Mouse (Mus musculus) lung, postnatal 0 days (tissue): Measurements from ENCODE around the gene Mfsd6. TPM values are rescaled to one million over a fixed set of nuclear protein-coding genes. Genes with fewer than 3 reads are reported as not detected.
A peak's percentile ranks its signal among the peaks of the same experiment; 100 is the strongest.

Experiments used
- ATAC-seq: fragments of 200-750 bp; cut with Nextera tagmentation; 2 replicates; pipeline ENCODE4 v1.8.0; 2017; ENCODE audit warnings: moderate library complexity
- DNase-seq: peaks from one replicate; pipeline ENCODE4 v3.0.0-alpha.2; 2016; ENCODE audit warnings: low spot score
- H3K27ac ChIP-seq: fragments of 300-500 bp; sonication (generic); 2 replicates; pipeline ENCODE4 v1.5.1; 2014; ENCODE audit warnings: antibody characterized with exemption, mild to moderate bottlenecking, low read length, mixed read lengths
- H3K27me3 ChIP-seq: fragments of 300-500 bp; sonication (generic); replicated peaks from 2 replicates; pipeline ENCODE4 v1.6.1; 2014; ENCODE audit warnings: low read length, mixed read lengths; ENCODE audit not compliant: insufficient read depth
- H3K36me3 ChIP-seq: fragments of 300-500 bp; sonication (generic); 2 replicates; pipeline ENCODE4 v1.6.1; 2014; ENCODE audit warnings: low read length, mixed read lengths; ENCODE audit not compliant: insufficient read depth
- H3K4me1 ChIP-seq: fragments of 300-500 bp; sonication (generic); 2 replicates; pipeline ENCODE4 v1.6.1; 2014; ENCODE audit warnings: antibody characterized with exemption, low read depth, low read length, mixed read lengths; ENCODE audit not compliant: insufficient read depth
- H3K4me2 ChIP-seq: fragments of 300-500 bp; sonication (generic); replicated peaks from 2 replicates; pipeline ENCODE4 v1.6.1; 2014; ENCODE audit warnings: low read depth, mild to moderate bottlenecking, low read length, moderate library complexity, mixed read lengths
- H3K4me3 ChIP-seq: fragments of 300-500 bp; sonication (generic); 2 replicates; pipeline ENCODE4 v1.5.1; 2014; ENCODE audit warnings: low read depth, low read length
- H3K9ac ChIP-seq: fragments of 300-500 bp; sonication (generic); replicated peaks from 2 replicates; pipeline ENCODE4 v1.6.1; 2014; ENCODE audit warnings: low read depth, mild to moderate bottlenecking
- H3K9me3 ChIP-seq: fragments of 300-500 bp; sonication (generic); 2 replicates; pipeline ENCODE4 v1.6.1; 2016; ENCODE audit warnings: low read length, mixed read lengths
- CTCF ChIP-seq: IDR thresholded peaks from 2 replicates; pipeline ENCODE4 v1.5.1; 2016; ENCODE audit warnings: antibody characterized with exemption, mild to moderate bottlenecking
- EP300 ChIP-seq: IDR thresholded peaks from 2 replicates; pipeline ENCODE4 v1.6.1; 2016; ENCODE audit warnings: antibody characterized with exemption, mild to moderate bottlenecking, control low read depth
- WGBS: fragments of 180-500 bp; shearing (Covaris S2); extraction: QIAGEN DNeasy Blood & Tissue Kit; methylation state at CpG from one replicate; pipeline ENCODE4 v1.1.7; 2014; 5-methylcytosine and 5-hydroxymethylcytosine counted together
- polyA plus RNA-seq: library from polyadenylated mRNA; unstranded; fragments of >200 nt; fragmentation: Nextera tagmentation; extraction: Ambion mirVana; gene quantifications from 2 replicates; pipeline ENCODE4 v1.2.1, GENCODE M21; 2015

Gene Mfsd6
- polyA plus RNA-seq, 1 experiment from 2014 or later, result 4.2 TPM

DNA sequence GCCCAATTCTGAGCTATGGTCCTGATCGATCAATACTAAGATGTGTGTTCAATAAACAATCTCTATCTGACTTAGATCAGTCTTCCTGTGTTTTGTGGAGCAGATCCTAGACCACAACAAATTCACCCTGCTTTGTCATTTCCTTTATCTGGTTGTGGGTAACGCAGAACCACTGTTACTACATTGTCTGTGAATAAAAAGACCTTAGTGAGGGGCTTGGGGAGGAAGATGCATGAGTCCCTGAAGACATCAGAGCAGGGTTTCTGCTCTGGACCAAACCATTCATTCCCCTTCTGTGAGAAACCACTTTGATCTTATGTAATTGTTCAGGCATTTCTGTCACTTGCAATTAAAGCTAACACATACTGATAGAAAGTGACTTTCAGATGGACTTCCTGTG lies 26.6 kb upstream of the Mfsd6 start:
- no peak overlapping the region for H3K4me2 ChIP-seq
- no peak overlapping the region for H3K9ac ChIP-seq
- no peak overlapping the region for H3K27ac ChIP-seq
- H3K4me3 ChIP-seq, result no peak overlapping the region
- no peaks in the 10 kb centered on the region for H3K36me3 ChIP-seq
- DNase-seq, result no peak
- no peak for ATAC-seq
- H3K4me1 ChIP-seq, result no peaks in the 10 kb centered on the region
- no peak for TF ChIP-seq CTCF
- TF ChIP-seq EP300, result no peak
- WGBS, result 86% methylated on average over 2 of the region's 2 CpGs
- H3K27me3 ChIP-seq, result no peaks in the 10 kb centered on the region
- H3K9me3 ChIP-seq, result no peaks in the 10 kb centered on the region

DNA sequence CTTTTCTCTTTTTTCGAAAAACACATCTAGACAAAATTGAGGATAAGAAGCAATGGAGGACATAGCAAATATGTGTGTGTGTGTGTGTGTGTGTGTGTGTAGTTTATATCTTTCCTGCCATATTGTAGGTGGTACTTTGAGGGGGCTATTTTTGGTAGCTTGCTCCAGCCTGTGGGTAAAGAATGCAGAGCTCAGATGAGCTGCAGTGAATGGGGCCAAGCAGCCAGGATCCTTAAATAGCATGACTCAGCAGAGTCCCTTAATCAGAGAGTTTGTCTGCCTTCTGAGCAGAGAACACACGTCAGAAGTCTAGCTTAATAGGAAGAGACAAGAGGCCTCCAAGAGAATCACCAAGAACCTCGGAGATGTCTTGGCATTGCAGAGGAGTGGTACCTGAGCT lies 25.4 kb upstream of the Mfsd6 start:
- H3K9ac ChIP-seq, result no peak overlapping the region
- DNase-seq (no peak), ATAC-seq (no peak)
- H3K4me2 ChIP-seq, result no peak overlapping the region
- H3K27me3 ChIP-seq, result no peaks in the 10 kb centered on the region
- H3K4me1 ChIP-seq, result no peaks in the 10 kb centered on the region
- TF ChIP-seq CTCF, result no peak
- no peak overlapping the region for H3K4me3 ChIP-seq
- H3K9me3 ChIP-seq, result no peaks in the 10 kb centered on the region
- no peaks in the 10 kb centered on the region for H3K36me3 ChIP-seq
- WGBS, result 51% methylated on average over 3 of the region's 3 CpGs
- H3K27ac ChIP-seq, result no peak overlapping the region

DNA sequence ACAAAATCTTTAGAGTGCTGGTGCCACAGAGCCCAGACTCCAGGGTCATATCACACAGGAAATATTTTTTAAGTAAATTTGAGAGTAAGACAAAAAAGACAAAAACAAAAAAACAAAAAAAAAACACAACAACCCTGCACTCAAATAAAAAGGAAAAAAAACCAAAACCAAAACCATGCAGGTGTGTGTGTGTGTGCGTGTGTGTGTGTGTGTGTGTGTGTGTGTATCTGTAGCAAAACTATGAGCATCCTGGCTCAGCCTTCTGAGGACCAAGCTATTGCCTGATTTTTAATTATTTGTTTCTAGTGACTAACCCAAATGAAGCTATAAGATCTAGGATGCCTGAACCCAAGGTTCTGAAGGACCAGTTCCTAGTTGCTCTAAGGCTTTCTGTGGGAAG lies 24.4 kb upstream of the Mfsd6 start:
- no peak for ATAC-seq
- H3K4me1 ChIP-seq, result no peaks in the 10 kb centered on the region
- 88% methylated on average over 1 of the region's 1 CpGs for WGBS

DNA sequence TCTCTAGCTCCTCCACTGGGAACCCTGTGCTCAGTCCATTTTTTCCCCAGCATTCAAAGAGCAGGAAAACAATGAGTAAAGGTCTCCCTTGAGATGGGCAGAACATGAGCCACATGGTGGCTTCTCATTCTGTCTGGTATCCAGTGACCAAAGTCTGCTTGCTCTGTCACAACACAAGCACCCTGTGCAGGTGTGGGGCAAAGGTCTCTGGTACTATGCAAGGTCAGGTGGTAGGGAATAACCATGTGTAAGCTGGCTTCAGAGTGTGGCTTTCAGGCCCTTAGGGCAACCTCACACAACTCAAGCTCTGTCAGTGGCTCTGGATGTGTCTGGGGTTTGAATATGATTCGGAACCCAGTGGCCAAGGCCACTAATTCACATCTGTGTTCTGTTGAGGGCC lies 22.7 kb upstream of the Mfsd6 start:
- H3K36me3 ChIP-seq, result no peaks in the 10 kb centered on the region
- TF ChIP-seq EP300, result no peak
- TF ChIP-seq CTCF, result no peak
- no peak overlapping the region for H3K9ac ChIP-seq
- H3K27ac ChIP-seq, result no peak overlapping the region
- ATAC-seq (no peak), DNase-seq (no peak)
- H3K9me3 ChIP-seq, result no peaks in the 10 kb centered on the region
- H3K27me3 ChIP-seq, result no peaks in the 10 kb centered on the region
- H3K4me3 ChIP-seq, result no peak overlapping the region
- 90% methylated on average over 1 of the region's 1 CpGs for WGBS
- no peaks in the 10 kb centered on the region for H3K4me1 ChIP-seq
- no peak overlapping the region for H3K4me2 ChIP-seq

More for the DNA sequence above, 24.4 kb upstream of the Mfsd6 start:
- Histone ChIP-seq H3K9ac (no peak overlapping the region), H3K9me3 (no peaks in the 10 kb centered on the region), H3K36me3 (no peaks in the 10 kb centered on the region), H3K27me3 (no peaks in the 10 kb centered on the region), H3K4me2 (no peak overlapping the region), H3K27ac (no peak overlapping the region), H3K4me3 (no peak overlapping the region)
- no peak for DNase-seq
- TF ChIP-seq EP300 (no peak), CTCF (no peak)

DNA sequence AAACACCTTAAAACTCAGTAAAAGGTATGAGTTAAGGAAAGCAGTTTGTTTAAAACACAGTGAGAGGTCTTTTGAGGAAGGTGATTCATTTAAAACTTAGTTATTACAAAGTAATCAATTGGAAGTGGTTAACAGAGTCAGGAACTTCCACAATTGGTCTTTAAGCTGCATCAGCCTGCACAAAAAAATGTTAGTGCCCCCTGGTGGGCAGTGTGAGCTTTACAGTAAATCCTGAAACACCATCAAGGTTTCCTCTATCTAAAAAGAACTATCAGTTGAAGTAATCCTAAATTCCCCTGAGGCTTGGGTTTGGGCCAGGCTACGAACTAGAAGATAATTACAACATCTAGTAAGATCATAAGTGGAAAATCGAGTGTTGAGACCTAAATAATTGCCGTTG lies 21.0 kb upstream of the Mfsd6 start:
- DNase-seq (peak; percentile 67), ATAC-seq (no peak)
- H3K27ac ChIP-seq, result no peak overlapping the region
- no peak overlapping the region for H3K4me2 ChIP-seq
- no peak overlapping the region for H3K4me3 ChIP-seq
- WGBS, result 15% methylated on average over 3 of the region's 3 CpGs
- H3K36me3 ChIP-seq, result no peaks in the 10 kb centered on the region
- TF ChIP-seq CTCF (peak; percentile 82), EP300 (no peak)
- H3K4me1 ChIP-seq, result no peaks in the 10 kb centered on the region
- H3K27me3 ChIP-seq, result no peaks in the 10 kb centered on the region
- no peak overlapping the region for H3K9ac ChIP-seq
- H3K9me3 ChIP-seq, result no peaks in the 10 kb centered on the region

DNA sequence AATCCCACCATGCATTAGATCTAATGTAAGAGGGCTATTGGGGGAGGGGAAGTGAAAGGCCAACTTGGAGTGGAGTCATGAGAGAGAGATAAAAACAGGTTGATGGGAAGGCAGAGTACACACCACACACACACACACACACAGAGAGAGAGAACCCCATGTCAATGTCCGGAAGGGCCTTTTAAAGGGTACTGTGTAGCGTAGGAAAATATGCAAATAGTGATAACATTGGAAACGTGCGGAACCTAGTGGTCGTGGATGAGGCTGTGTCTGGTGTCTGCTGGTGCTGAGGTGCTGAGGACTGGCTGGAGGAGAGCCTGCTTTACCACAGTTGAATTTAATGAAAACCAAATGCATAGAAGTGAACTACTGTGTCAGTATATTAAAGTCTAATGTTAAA lies 15.3 kb upstream of the Mfsd6 start:
- Histone ChIP-seq H3K36me3 (no peaks in the 10 kb centered on the region), H3K9me3 (no peaks in the 10 kb centered on the region), H3K4me2 (no peak overlapping the region), H3K9ac (no peak overlapping the region), H3K27me3 (no peaks in the 10 kb centered on the region), H3K4me1 (no peaks in the 10 kb centered on the region), H3K27ac (no peak overlapping the region), H3K4me3 (no peak overlapping the region)
- 67% methylated on average over 5 of the region's 5 CpGs for WGBS
- DNase-seq, result no peak
- no peak for TF ChIP-seq EP300
- TF ChIP-seq CTCF, result no peak
- ATAC-seq, result no peak

DNA sequence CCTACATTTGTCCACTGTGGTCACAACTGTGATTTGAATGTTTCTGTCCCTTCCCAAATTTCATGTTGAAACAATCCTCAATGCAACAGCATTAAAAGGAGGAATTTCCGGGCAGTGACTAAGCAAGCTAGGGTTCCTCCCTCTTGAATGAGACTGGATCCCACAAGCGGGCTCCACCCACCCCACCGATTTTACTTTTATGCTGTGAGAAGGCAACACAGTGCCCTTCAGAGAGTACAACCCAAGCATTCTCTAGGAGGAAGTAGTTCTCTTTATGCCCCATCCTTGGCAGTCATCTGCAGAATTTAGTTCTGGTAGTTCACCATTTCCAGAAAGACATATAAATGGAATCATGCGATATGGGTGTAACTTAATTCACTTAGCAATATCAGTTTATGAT lies 6.9 kb upstream of the Mfsd6 start:
- 74% methylated on average over 4 of the region's 4 CpGs for WGBS
- H3K27me3 ChIP-seq, result no peaks in the 10 kb centered on the region
- no peak overlapping the region for H3K9ac ChIP-seq
- H3K4me3 ChIP-seq, result no peak overlapping the region
- no peak for ATAC-seq
- no peaks in the 10 kb centered on the region for H3K9me3 ChIP-seq
- no peak overlapping the region for H3K4me2 ChIP-seq
- DNase-seq, result no peak
- H3K36me3 ChIP-seq, result no peaks in the 10 kb centered on the region
- no peak overlapping the region for H3K27ac ChIP-seq
- no peaks in the 10 kb centered on the region for H3K4me1 ChIP-seq
- no peak for TF ChIP-seq CTCF
